Mouse (Mus musculus) adrenal gland, adult 8-10 months (tissue): ENCODE measurements around the gene Igsf10. TPM values are rescaled to one million over a fixed set of nuclear protein-coding genes. Genes with fewer than 3 reads are reported as not detected.
"Not testable (repeated sequence)": the region's sequence is repeated elsewhere in the genome, so short reads cannot be mapped to it uniquely, and the experiment has no call there.

Experiments
- DNase-seq: peaks from one replicate; pipeline ENCODE4 v3.0.0; 2022
- total RNA-seq, 4 experiments: library from RNA; stranded (reverse); gene quantifications; 2 replicates each; pipeline ENCODE4 v1.2.4; 2022

Igsf10 gene
- 1 to 10 TPM; 1.1 to 2.3 (median 2.2) TPM for total RNA-seq

GRCm38 (mm10) chr3:59344065-59344905, at the start of gene Igsf10:
Igsf10 (minus strand) TSS chr3:59344394.
- peak; percentile 2 for DNase-seq

DNA sequence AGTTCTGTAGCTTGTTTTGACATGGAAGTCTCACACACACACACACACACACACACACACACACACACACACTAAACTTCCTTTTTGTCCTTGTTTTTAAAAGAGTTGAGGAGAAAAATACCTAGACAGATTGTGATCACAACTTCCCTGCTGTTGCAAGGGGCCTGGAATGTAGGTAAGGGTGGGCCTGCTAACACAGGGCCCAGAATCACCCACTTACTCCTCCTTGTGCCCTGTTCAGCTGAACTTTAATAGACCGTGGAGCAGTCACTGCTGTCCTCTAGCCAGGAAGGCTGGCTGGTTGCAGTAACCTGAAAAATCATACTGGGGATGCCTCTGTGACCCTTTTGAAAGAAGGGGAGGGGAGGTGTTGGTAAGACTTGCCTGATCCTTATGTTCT, 41.4 kb upstream of the Igsf10 start:
- no peak for DNase-seq

GRCm38 (mm10) chr3:59385000-59385399, 40.8 kb upstream of the Igsf10 start:
- DNase-seq = no peak

- no peak for DNase-seq
These were observed 40.1 kb upstream of the Igsf10 start for GRCm38 (mm10) chr3:59384321-59384720.

DNA sequence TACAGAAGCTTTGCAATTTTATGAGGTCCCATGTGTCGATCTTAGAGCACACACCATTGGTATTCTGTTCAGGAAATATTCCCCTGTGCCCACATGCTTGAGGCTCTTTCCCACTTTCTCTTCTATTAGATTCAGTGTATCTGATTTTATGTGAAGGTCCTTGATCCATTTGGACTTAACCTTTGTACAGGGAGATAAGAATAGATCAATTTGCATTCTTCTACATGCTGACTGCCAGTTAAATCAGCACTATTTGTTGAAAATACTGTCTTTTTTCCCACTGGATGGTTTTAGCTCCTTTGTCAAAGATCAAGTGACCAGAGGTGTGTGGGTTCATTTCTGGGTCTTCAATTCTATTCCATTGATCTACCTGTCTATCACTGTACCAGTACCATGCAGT, 34.6 kb upstream of the Igsf10 start:
- DNase-seq = not testable (repeated sequence)

DNA sequence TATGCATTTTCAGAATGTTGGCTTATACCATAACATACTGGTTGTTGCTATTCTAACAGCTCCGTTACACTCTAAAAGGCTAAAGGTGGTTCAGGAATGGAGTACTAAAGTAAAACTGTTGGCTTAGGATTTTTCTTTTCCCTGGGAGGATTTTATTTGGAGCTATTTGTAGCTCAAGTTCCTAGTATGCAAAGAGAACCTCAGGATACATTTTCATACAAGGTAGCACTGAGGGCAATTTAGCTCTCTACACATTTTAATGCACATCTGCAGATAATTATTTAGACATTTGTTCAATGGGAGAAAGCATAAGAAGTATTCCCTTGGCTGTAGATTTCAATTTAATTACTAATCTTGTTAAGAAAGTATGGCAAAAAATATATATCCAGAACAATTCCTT, 17.7 kb upstream of the Igsf10 start:
- no peak for DNase-seq

- no peak for DNase-seq
These were observed 15.9 kb upstream of the Igsf10 start for GRCm38 (mm10) chr3:59360102-59360501.

GRCm38 (mm10) chr3:59354156-59354555, 10.0 kb upstream of the Igsf10 start:
- no peak for DNase-seq

DNA sequence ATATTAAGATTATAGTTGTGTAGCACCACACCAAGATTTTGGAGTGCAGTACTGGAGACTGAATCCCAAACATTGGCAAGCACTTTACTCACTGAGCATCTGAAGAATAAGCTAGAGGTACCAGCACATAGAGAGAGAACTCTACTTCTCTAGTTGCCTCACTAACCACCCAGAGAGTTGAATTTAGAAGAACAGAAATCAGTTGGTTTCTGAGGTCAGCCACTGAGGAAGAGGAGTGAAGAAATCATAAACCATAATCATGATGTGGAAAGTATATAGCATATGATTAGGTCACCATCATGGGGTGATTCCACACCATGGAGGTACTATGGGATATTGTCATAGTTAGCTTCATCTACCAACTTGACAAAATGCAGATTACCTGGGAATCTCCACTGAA, 7.6 kb upstream of the Igsf10 start:
- DNase-seq = no peak

GRCm38 (mm10) chr3:59343026-59343425, 1.2 kb downstream of the Igsf10 start:
- DNase-seq = no peak

DNA sequence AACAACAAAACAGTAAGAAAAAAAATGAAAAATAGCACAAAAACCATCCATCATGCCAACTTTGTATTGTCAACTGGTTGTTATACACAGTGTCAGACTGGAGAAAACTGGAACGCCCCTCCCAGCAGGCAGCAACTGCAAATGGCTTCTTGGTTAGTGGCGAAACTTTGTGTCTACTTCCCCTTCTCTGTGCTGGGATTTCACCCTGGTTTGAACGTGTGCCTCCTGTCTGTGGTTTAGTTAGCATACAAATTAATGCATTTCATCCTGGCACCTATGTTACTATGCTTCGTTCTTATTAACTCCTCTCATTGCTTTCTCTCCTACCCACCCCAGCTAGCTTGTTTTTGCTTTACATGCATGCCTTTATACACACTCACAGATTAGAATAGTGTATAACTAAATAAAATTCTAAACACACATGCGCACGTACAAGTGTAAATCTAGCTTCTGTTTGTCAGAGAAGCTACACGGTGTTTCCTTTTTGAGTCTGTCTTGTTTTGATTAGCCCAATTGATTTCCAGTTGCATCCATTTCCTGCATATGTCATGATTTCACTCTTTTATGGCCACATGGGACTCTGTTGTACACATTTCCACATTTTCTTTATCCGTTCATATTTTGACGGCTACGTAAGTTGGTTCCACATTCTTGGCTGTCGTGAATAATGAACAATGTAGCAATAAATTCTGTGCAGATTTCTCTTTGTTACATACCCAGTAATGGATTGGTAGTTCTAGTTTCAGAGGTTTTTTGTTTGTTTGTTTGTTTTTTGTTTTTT, 2.4 kb downstream of the Igsf10 start:
- DNase-seq = no peak

- DNase-seq = no peak
These were observed 15.7 kb downstream of the Igsf10 start for GRCm38 (mm10) chr3:59328526-59328925.

DNA sequence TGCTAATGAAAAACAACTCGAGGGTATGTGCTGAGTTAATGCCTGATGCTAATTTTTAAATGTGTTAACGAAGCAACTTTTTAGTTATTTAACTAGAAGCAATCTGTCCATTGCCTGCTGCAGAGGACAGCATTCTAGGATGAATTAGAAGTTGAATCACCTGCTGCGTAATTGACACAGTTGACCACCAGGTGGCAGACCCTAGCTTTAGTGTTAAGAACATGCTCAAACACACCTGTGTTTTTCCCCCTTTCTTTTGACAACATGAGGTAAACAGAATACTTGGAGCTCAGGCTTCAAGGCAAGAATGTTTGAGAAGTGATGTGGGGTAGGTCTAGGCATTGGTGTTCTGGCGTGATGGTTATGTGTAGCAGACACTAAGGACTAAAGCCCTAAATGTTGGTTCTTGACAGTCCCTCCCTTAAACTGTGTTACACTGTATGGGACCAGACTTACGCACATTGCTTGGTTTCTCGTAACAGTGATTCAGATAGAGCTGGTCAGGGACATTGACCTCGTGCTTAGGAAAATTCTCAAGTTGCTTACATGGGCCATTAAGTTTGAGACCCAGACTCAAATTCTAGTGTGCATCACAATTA, 22.8 kb downstream of the Igsf10 start:
- DNase-seq = peak; percentile 9

DNA sequence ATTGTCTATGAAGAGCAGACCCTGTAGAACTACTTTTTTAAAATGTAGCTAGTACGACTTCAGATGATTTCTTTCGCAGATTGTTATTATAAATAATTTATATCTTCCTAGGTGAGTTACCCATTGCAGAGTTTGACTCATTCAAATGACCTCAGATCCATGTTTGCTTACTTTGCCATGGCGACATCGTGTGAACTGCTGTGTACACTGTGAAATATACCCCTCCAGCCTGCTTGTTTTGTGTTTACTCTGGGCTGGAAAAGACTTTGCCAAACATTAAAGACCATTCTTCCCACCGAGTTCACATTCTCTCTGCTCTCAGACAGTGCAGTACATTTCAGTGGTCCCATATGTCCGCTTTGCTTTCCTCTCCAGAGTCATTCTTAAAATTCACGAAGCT, 28.1 kb downstream of the Igsf10 start:
- DNase-seq = no peak

DNA sequence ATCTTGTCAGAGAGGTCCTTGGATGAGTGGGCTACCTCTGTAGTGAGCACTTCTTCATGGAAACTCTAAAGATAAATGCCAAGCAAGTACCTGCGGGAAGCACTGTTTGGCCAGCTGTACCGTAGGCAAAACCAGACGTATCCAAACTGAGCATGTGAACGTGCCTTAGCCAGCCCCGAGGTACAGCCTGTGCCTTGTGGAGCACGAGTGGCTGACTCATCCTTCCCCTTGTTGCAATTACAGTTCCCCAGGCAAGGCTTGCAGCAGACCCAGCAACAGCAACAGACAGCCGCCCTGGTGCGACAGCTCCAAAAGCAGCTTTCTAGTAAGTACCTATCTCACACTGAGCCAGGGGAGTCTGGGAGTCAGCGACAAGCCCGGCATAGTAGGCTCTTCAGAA, 31.6 kb downstream of the Igsf10 start:
- DNase-seq = peak; percentile 21

DNA sequence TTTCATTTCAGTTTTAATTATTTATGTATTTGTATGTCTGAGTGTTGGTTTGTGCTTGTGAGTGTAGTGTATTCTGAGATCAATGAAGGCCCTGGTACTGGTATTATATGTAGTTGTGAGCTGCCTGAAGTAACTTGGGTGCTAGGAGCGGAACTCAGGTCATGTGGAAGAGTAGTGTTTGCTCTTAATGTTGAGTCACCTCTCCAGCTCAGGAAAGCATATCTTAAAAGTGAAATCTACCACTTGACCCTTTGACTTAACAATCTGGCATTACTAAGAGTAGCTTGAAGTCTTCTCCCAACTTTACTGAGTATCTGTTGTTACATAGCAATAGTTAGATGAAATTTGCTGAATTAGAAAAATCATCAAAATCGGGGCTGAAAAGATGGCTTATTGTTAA, 38.7 kb downstream of the Igsf10 start:
- no peak for DNase-seq

GRCm38 (mm10) chr3:59304944-59305343, 39.2 kb downstream of the Igsf10 start:
- DNase-seq = no peak

DNA sequence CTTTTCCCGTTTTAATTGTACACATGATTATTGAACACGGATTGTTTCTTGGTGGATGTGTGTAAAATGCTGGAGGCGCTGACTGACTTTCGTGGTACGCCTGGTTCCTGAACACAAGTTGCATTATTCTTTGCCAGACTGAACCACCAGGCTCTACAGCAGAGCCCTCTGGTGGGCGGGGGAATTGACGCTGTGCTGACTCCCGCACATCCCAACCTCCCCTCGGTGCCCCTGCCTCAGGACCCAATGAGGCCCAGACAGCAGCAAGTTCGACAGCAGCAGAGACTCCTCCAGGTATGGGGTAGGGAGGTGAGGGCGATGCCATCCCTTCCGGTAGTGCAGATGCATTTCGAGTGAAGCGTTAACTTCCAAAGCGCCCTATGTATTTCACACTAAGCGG, 46.5 kb downstream of the Igsf10 start:
- no peak for DNase-seq

DNA sequence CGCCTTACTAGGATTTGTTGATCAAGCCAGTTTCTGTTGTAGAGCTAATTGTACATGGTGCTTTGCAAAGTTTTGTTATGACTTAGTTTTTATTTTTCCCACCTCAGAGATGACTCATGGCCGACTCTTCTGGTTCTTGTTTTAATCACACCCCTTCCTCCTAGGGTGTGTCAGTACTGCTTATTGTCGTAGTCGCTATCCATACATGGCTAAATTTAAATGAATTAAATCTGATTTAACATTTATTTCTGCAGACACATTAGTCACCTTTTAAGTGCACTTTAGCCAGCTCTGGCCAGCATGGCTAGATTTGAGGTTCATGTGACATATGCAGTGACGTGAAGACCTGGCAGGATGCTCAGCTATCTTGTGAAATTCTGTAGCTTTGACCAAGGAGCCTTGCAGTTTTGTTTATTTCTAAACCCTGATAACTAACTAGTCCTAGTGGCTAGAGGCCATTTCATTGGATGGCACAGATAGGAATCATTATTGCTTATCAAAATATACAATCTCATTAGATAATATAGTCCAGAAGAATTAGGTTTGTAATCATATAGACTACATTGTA, 47.5 kb downstream of the Igsf10 start:
- DNase-seq = no peak

DNA sequence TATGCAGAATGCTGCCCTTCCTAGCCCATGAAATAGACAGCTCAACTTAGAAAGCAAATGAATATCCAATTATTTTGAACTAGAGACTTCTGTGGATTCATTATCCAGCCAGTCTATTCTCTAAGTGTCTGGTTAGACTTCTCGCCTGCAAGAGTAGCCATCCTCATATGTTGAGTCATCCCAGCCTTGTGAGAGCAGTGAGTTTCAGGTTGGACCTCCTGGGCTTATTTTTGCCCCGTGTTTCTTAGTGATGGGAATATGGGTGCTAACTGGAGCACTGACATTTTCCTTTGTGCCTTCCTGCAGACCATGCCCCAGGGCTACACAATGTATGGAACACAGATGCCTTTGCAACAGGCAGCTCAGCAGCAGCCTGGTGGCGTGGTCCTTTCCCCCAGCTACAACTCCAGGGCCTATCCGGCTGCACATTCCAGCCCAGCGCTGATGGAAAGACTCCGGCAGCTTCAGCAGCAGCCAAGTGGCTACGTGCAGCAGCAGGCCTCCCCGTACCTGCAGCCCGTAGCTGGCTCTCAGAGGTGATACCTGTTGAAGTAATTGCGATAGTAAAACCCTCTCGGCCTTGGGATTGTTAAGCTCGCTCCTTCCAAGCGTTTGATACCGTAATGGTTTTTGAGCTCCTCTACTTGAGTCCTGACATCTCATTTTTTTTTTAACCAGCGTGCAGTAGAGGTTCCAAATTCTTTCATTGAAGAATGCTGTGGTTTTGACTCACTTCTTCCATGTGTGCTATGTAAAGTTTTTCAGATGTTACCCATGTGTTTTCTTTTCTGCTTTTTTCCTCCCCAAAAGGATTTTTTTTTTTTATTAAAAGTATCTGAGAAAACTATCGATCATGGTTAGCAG, 48.3 kb downstream of the Igsf10 start:
- DNase-seq = no peak

- no peak for DNase-seq
These were observed 50.6 kb downstream of the Igsf10 start for GRCm38 (mm10) chr3:59293437-59294199.
